Mouse (Mus musculus) large intestine, adult 2 months (tissue): Measurements from ENCODE around the gene Cyld. TPM values are rescaled to one million over a fixed set of nuclear protein-coding genes. Genes with fewer than 3 reads are reported as not detected.
"Not testable (repeated sequence)": the region's sequence is repeated elsewhere in the genome, so short reads cannot be mapped to it uniquely, and the experiment has no call there.

Experiments
- DNase-seq: peaks from one replicate; pipeline ENCODE4 v3.0.0-alpha.2; 2012; ENCODE audit warnings: low read depth, low spot score
- WGBS: fragments of 180-500 bp; shearing (Covaris S2); methylation state at CpG from one replicate; pipeline ENCODE4 v1.1.7; 2018; 5-methylcytosine and 5-hydroxymethylcytosine counted together
- polyA plus RNA-seq: library from polyadenylated mRNA; depleted of rRNA; stranded (reverse); fragments of >200 nt; gene quantifications from 2 replicates; pipeline ENCODE4 v1.2.3, GENCODE M21; 2012; rRNA removed

Gene Cyld
- polyA plus RNA-seq, 1 experiment, result 7.7 TPM

- 81% methylated on average over 3 of the region's 3 CpGs for WGBS
- DNase-seq, result no peak
These were observed 83.3 kb downstream of the Cyld start for GRCm38 (mm10) chr8:88780142-88780541.

- WGBS, result 69% methylated on average over 5 of the region's 5 CpGs
These were observed 84.5 kb downstream of the Cyld start for GRCm38 (mm10) chr8:88781283-88781682.

GRCm38 (mm10) chr8:88783722-88784121 lies 86.9 kb downstream of the Cyld start:
- DNase-seq, result no peak
- 79% methylated on average over 1 of the region's 1 CpGs for WGBS

More at GRCm38 (mm10) chr8:88781283-88781682, 84.5 kb downstream of the Cyld start:
- DNase-seq, result no peak

- WGBS, result 76% methylated on average over 3 of the region's 3 CpGs
- DNase-seq, result not testable (repeated sequence)
These were observed 91.5 kb downstream of the Cyld start for GRCm38 (mm10) chr8:88788335-88788734.

GRCm38 (mm10) chr8:88792691-88793323 lies 96.0 kb downstream of the Cyld start:
- WGBS, result 33% methylated on average over 8 of the region's 8 CpGs
- no peak for DNase-seq

GRCm38 (mm10) chr8:88793324-88793722 lies 96.5 kb downstream of the Cyld start:
- DNase-seq, result no peak
- 89% methylated on average over 9 of the region's 9 CpGs for WGBS

GRCm38 (mm10) chr8:88793746-88794614 lies 97.2 kb downstream of the Cyld start:
- WGBS, result 89% methylated on average over 24 of the region's 24 CpGs
- DNase-seq, result no peak

GRCm38 (mm10) chr8:88794615-88794907 lies 97.7 kb downstream of the Cyld start:
- no peak for DNase-seq
- WGBS, result 76% methylated on average over 7 of the region's 7 CpGs

GRCm38 (mm10) chr8:88795896-88796295 lies 99.1 kb downstream of the Cyld start:
- no peak for DNase-seq
- 76% methylated on average over 5 of the region's 5 CpGs for WGBS

GRCm38 (mm10) chr8:88796651-88797050 lies 99.8 kb downstream of the Cyld start:
- DNase-seq, result no peak
- WGBS, result 72% methylated on average over 9 of the region's 9 CpGs

Other genes starting within 250 kb of the Cyld start
- 17.2 and 21.9 TPM in 2 replicates for gene Nkd1, start 175.7 kb upstream of the Cyld start, polyA plus RNA-seq
- 21.3 and 43.2 TPM in 2 replicates for gene Snx20, start 60.9 kb upstream of the Cyld start, polyA plus RNA-seq
- gene Nod2, start 49.7 kb upstream of the Cyld start, polyA plus RNA-seq, result 1.2 and 1.7 TPM in 2 replicates